Mouse (Mus musculus): ENCODE measurements around the gene Prickle2. TPM values are rescaled to one million over a fixed set of nuclear protein-coding genes. Genes with fewer than 3 reads are reported as not detected.

The Prickle2 gene
- polyA plus RNA-seq (2012; rRNA removed; ENCODE audit: low replicate concordance), result 2.1 and 3.2 TPM in 2 replicates

GRCm38 (mm10) chr6:92706145-92706466, at the start of gene Prickle2:
Gene Prickle2, minus strand, starts transcription at chr6:92706155.

Other genes starting within 250 kb of the Prickle2 start
- 0.17 TPM in 1 of 2 replicates, not detected in the other for gene A730049H05Rik, start 110.3 kb upstream of the Prickle2 start, polyA plus RNA-seq (2012; rRNA removed; ENCODE audit: low replicate concordance)
- 0.03 TPM in 1 of 2 replicates, not detected in the other for gene Gm15737, start 163.2 kb upstream of the Prickle2 start, polyA plus RNA-seq (2012; rRNA removed; ENCODE audit: low replicate concordance)
- 4.9 and 6.2 TPM in 2 replicates for gene Adamts9, start 237.3 kb upstream of the Prickle2 start, polyA plus RNA-seq (2012; rRNA removed; ENCODE audit: low replicate concordance)